26 mouse cellular contexts compared by ENCODE assay signal in genomic region chr5:103647320-103647719, GRCm38 (mm10). TPM values are rescaled to one million over a fixed set of nuclear protein-coding genes. Genes with fewer than 3 reads are reported as not detected.
"Had no signal": no experiment of that assay in that cellular context is flagged by ENCODE, and none has a peak within 500 bp of the region (broad histone marks: within the 10 kb centered on the region; RNA-seq: fewer than 3 reads in every experiment).

No protein-coding gene starts in this region.

- H3K36me3 ChIP-seq: heart, embryonic 13.5 days; heart, embryonic 15.5 days; hindbrain, embryonic 13.5 days; hindbrain, embryonic 15.5 days; kidney, embryonic 15.5 days; limb, embryonic 13.5 days had no signal

- DNase-seq: forebrain, postnatal 0 days; gastrocnemius, postnatal 14 days; gastrocnemius, postnatal 36 days; heart, adult 11 months; heart, adult 2 months; heart, postnatal 14 days; heart, postnatal 36 days; kidney, adult 11 months; kidney, adult 2 months; kidney, adult 9 months; kidney, postnatal 14 days; kidney, postnatal 36 days; layer of hippocampus, adult 9-11 months; layer of hippocampus, postnatal 36 days; left cerebral cortex, postnatal 4 days had no signal

- H3K9me3 ChIP-seq: heart, embryonic 13.5 days; heart, embryonic 15.5 days; hindbrain, embryonic 13.5 days; hindbrain, embryonic 15.5 days; kidney, embryonic 15.5 days had no signal

- H3K27ac ChIP-seq: heart, adult 2 months; heart, embryonic 13.5 days; heart, embryonic 15.5 days; hindbrain, embryonic 13.5 days; hindbrain, embryonic 15.5 days; hindbrain, postnatal 0 days; kidney, embryonic 15.5 days; kidney, postnatal 0 days; limb, embryonic 13.5 days had no signal

- H3K27me3 ChIP-seq: heart, embryonic 13.5 days; heart, embryonic 15.5 days; hindbrain, embryonic 13.5 days; hindbrain, embryonic 15.5 days; kidney, embryonic 15.5 days; limb, embryonic 13.5 days had no signal

- H3K9ac ChIP-seq: forebrain, postnatal 0 days; heart, embryonic 13.5 days; heart, embryonic 15.5 days; hindbrain, embryonic 13.5 days; hindbrain, embryonic 15.5 days; kidney, embryonic 15.5 days; limb, embryonic 13.5 days had no signal

- H3K4me2 ChIP-seq: heart, embryonic 11.5 days; heart, embryonic 13.5 days; heart, embryonic 15.5 days; hindbrain, embryonic 13.5 days; hindbrain, embryonic 15.5 days; kidney, embryonic 15.5 days; limb, embryonic 13.5 days had no signal

- H3K4me1 ChIP-seq: hindbrain, embryonic 15.5 days; limb, embryonic 13.5 days had no signal

- ATAC-seq: forebrain, postnatal 0 days; hindbrain, postnatal 0 days; intestine, embryonic 16.5 days had no signal

- H3K4me3 ChIP-seq: heart, adult 2 months; heart, embryonic 13.5 days; heart, embryonic 15.5 days; hindbrain, embryonic 13.5 days; hindbrain, embryonic 15.5 days; kidney, embryonic 15.5 days; limb, embryonic 13.5 days had no signal

RNA-seq across cellular contexts. Expression of gene 1700016H13Rik, which starts 8.5 kb away (rescaled TPM):
- polyA plus RNA-seq: heart, embryonic 11.5 days; hindbrain, embryonic 11.5 days; hindbrain, postnatal 0 days; intestine, embryonic 16.5 days; kidney, adult 2 months; kidney, embryonic 15.5 days; limb, embryonic 13.5 days had no signal

RNA-seq across cellular contexts. Expression of gene Slc10a6, which starts 18.1 kb away (rescaled TPM):
- polyA plus RNA-seq: limb, embryonic 13.5 days had no signal
